Mouse (Mus musculus) CH12F3 (cell line): ENCODE data around the gene Tgfbr3.
"Not testable (repeated sequence)": the region's sequence is repeated elsewhere in the genome, so short reads cannot be mapped to it uniquely, and the experiment has no call there.

Experiments
- in situ Hi-C: fragments of 300-500 bp; cut with MboI; formaldehyde crosslinking; loops from 2 replicates; pipeline ENCODE4 v1.14.3; 2020; ENCODE audit warnings: low sequenced_read_pairs

Tgfbr3 gene

DNA sequence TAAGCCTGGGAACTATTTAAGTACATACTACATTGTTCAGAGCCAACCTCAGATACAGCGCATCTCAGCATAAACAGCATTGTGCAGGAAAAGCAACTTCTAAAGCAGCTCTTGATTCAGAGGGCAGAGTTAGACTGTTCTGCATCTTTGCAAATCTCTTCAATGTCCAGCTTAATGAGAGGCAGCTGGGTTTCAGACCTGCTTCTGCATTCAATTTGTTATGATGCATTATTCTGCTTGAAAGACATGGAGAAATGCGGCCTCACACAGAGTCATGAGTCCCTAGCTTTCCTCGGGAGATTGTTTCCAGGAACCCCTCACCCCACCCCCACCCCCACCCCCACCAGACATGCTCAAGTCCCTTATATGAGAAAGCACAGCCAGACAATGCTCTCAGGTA, 41.6 kb downstream of the Tgfbr3 start:
- in situ Hi-C loops, result no loop called here

DNA sequence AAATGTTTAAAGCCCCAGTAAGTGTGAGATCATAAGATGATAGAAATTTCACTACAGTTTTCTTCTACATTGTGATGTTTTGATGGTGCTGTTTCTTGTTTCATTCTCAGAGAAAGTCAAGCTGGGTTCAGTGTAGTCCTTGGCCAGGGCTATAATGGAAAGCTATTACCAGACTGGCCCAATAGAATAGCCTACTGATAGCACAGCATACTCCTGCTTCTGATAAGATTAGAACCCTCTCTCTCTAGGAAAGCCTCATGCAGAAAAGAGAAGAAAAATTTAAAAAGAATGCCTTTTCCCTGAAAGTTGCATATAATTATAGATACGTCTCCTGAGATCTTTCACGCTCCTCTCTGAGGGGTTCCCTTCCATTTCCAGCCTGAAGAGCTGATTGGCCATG, 46.0 kb downstream of the Tgfbr3 start:
- in situ Hi-C loops, result no loop called here

DNA sequence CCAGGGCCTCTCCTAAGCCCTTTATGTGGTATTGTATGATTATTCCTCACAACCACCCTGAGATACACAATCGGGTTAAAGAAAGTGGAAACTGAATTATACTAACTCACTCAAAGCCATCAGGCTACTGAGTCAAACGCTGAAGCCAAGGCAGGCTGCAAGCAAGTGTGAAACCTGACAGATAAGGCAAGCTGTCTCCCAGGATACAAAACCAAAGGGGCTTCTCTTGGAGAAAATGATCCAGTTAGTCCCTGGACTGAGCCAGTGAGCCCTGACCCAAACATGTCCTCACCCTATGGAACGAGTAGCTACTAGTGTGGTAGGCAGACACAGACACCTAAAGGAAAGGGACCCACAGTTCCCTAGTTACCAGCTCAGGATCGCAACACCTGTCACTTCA, 46.4 kb downstream of the Tgfbr3 start:
- in situ Hi-C loops, result no loop called here

DNA sequence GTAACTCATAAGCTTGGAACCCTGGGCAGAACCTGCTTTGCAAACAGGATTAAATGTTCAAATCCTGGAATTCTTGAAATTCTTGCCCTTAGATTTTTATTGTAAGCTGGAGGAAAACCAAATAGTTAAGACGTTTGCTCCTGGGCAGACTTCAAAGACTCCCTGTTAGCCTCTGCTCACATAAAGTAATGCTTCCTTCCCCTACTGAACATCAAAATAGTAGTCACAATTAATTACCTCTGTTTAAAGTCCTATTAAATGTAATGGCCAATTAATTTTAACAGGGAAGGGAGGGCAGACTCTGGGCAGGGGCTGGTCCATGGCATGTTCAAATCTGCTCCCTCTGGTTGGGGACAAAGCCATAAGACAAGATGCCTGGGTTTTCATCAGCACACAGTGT, 49.2 kb downstream of the Tgfbr3 start:
- in situ Hi-C loops, result no loop called here

DNA sequence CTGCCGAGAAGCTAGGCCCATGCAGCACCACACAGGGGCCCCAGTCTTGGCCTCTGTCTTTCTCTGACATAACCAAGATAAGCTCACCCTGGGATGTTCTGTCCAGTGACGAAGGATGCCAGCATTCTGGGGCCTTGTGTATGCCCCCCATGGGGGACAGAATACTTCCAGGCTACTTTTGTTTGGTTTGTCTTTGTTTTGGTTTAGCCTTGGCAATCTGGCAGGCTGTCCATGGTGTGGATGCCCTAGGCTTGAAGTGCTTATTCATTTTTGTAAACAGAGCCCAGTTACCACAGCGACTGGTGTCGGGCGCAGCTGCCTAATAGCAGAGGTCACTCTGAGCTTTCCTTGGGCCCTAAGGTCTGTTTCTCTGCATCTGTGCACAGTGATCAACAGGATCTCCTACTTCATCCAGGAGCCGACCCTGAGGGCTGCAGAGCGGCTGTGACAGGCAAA, 51.4 kb downstream of the Tgfbr3 start:
- in situ Hi-C loops, result no loop called here

- in situ Hi-C loops, result no loop called here
These were observed 52.5 kb downstream of the Tgfbr3 start for GRCm38 (mm10) chr5:107236975-107237374.

DNA sequence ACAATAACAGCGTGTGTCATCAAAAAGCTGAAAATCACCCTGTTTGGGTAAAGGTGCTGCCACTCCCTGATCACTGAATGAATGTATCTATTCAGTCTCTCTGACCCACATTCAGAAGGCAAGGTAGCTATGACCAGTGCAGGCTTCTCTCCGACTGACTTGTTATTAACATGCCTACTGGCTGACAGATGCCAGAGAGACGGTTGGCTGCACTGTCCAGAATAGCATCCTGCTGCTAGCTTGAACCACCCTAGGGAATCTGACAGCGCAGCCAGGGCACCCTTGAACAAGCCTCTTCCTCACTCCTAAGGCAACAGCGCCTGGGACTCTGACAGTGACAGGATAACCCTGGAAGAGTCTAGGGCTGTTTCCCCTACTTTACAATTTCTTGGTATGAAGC, 53.4 kb downstream of the Tgfbr3 start:
- in situ Hi-C loops, result no loop called here

- in situ Hi-C loops, result no loop called here
These were observed 55.8 kb downstream of the Tgfbr3 start for GRCm38 (mm10) chr5:107233366-107234354.

DNA sequence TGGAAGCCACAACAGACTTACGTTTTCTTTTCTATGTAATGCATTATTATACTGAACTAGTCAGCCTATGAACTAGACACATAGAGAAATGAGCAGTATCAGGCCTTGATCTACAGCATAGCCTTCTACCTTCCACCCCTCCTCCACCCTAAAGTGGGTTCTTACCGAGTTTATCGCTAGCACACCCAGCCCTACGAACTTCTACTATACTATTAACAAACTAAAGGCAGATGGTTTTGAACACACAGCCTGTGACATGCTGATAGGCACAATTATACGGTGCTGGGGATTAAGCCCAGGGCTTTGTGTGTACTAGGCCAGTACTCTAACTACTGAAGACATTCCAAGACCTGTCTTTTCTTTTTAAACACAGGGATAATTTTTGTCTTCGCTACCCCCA, 59.2 kb downstream of the Tgfbr3 start:
- in situ Hi-C loops, result no loop called here

GRCm38 (mm10) chr5:107229037-107229436, 60.4 kb downstream of the Tgfbr3 start:
- in situ Hi-C loops, result no loop called here

- in situ Hi-C loops, result no loop called here
These were observed 61.8 kb downstream of the Tgfbr3 start for GRCm38 (mm10) chr5:107227580-107227979.

DNA sequence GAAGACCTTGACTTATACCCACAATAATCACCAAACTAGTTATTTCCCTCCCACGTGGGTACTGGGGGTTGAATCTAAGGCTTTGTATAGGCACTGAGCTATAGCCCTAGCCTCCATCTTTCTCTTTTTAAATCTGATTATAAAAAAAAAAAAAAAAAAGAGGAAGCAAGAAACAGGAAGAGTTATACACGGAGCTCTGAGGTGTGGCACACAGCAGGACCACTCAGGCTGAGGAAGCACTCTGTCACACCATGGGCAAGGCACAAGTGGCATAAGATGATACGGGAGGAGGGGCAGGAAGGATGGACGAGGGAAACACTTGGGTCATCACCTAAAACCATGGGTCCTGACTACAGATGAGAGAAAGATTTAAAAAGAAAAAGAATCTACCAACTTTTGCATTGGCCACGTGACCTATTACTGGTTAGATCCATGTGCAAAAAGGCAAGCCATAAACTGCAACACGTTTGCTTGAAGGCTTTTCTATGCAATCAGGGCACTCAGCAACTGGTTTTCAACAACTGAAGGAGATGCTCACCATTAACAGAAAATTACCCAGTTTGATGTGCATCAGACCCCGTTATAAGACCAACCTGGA, 64.5 kb downstream of the Tgfbr3 start:
- in situ Hi-C loops, result no loop called here

DNA sequence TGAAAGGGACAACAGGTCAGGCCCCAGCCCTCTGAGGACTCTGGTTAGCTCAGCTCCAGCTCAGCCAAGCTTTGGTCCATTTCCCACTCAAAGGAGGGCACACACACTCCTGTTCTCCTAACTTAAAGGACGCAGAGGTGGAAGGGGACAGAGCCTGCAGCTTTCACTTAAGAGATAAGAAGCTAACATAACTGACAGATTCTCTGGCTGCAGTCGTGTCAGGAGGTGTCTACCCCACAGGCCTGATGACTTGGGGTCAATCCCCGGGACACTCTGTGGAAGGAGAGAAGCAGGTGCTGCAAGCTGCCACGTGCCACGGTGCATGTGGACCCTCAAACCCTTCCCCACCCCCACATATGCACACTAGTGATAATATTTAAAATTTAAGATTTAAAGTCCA, 65.3 kb downstream of the Tgfbr3 start:
- in situ Hi-C loops, result no loop called here

DNA sequence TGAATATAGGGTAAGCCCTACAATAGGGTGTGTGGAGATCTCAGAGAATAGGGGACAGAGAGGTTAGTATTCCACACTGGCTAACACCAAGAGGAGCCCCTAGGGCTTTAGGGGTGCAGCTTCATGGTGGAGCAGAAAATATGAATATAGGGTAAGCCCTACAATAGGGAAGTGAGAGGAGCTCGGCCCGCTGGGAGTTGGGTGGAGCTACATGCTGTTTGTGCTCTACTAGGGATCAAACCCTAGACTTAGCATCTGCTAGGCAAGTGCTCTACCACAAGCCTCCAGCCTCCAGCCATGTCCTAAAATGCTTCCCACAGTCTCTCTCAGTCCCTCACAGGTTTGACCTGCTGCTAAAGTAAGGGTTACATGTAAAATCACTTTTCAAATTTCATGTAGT, 65.9 kb downstream of the Tgfbr3 start:
- in situ Hi-C loops, result not testable (repeated sequence)

DNA sequence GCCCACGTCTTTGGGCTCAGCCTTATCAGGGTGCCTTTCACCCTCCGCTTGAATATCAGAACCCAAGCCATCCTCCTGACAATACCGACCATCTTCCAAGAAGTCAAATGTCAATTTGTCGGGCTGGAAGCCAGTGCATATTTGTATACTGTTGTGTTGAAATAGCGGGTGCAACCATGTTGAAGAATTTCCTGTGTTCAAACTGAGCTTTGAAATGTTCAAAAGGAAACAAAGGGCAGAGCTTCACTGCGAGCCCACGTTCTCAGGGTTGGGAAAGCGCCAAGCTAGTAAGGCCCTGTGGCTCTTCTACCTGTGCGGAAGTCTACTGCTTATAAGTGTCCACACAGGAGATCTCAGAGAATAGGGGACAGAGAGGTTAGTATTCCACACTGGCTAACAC, 66.4 kb downstream of the Tgfbr3 start:
- in situ Hi-C loops, result no loop called here

- in situ Hi-C loops, result no loop called here
These were observed 66.8 kb downstream of the Tgfbr3 start for GRCm38 (mm10) chr5:107222670-107223005.

DNA sequence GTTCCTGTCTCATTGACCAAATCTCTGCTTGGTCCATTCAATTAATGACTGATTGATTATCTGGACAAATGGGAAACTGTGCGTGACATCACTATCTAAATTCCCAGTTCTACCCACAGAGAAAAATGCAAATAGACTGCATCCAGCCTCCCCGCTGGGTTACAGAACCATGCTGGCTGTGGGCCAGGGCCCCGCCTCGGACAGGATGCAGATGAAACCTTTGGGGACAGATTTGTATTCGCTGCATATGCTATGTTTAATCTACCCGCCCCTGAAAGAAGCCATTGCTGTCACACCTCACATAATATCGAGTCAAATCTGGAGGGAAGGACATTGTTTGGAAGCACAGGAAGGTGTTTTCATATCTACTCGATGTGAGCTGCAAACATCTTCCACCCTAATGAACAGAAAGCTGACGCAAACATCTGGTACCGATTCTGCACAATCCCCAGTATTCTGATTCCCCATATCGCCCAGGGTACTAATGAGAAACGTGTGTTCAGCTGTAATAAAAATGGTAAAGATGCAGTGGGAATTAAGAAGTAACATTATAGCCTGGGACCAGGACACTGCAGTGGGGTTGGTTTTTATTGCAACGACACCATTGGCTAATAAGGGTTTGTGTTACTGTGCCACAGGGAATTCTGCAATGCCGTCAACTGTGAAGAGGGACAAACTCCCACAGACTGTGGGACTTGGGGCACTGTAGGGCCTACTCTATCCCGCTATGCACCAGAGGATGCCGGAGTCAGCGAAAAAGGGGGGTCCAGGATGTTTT, 67.3 kb downstream of the Tgfbr3 start:
- in situ Hi-C loops, result no loop called here

GRCm38 (mm10) chr5:107220936-107221335, 68.5 kb downstream of the Tgfbr3 start:
- in situ Hi-C loops, result no loop called here

DNA sequence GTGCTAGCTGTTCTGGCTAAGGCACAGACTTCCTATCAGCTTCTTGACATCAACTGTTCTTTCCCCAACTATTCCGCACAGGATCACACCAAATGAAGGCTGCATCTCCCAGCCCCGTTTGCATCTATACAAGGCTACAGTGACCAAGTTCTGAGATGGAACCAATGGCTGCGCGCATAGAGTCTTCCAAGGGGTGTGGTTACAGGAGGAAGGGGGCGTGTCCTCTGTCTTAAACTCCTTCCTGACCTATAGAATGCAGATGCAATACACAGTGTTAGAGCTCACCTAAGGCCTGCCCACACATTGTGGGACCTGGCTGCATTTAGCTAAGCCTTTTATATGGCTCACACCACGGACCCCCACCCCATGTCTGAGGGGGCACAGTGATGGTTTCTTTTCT, 69.5 kb downstream of the Tgfbr3 start:
- in situ Hi-C loops, result no loop called here

DNA sequence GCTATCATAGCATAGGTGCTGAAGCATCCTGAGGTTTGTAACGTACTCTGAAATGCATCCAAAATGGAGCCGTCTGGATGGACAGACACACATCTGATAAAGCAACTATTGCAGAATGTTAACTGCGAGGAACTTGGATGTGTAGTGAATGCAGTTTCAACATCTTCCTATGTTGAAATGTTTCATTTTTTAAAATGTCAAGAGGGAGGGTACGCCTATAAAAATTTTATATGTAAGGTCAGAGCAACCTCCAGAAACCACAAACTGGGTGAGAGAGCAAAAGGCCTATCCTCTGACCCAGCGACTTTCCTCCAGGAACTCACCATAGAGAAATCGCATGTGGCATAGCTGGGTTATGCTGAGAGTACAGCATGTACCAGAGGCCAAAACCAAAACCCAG, 70.1 kb downstream of the Tgfbr3 start:
- in situ Hi-C loops, result no loop called here

DNA sequence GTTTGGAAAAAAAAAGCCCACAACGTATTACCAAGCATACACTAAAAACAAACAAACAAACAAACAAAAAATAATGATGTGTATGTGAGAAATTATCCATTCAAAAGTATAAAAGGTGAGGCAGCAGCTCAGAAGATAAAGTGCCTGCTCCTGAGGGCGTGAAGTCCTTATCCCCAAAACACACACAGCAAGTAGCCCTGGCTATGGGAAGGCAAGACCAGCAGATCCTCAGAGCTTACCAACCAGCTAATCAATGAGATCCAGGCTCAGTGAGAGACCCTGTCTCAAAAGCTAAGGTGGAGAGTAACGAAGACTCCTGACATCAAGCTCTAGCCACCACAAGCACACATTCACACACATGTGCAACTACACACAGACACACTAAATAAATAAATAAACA, 70.8 kb downstream of the Tgfbr3 start:
- in situ Hi-C loops, result no loop called here

- in situ Hi-C loops, result no loop called here
These were observed 72.3 kb downstream of the Tgfbr3 start for GRCm38 (mm10) chr5:107217139-107217538.
